8 mouse cellular contexts compared by ENCODE assay signal in the genomic region with DNA sequence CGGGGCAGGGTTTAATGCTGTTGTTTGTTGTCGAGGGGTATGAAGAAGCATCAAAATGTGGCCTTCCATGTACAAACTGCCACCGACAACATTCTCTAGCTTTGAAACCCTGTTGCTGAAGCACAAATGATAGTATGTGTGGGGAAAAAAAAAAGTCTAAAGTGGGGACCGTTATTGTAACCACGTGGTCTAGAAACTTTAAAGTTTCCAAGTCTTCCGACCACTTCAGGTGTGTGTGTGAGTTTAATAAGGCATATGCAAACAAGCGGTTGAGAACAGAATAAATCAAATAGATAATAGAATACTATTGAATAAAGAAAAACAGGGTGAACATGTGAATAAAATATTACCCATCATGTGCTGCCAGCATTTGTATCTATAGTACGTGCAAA. TPM values are rescaled to one million over a fixed set of nuclear protein-coding genes. Genes with fewer than 3 reads are reported as not detected.
DNase-seq lines count a peak whose midpoint lies in the region; ATAC-seq and TF ChIP-seq lines count a peak whose summit lies in the region.

No protein-coding gene starts in this region.

- ATAC-seq in forebrain, embryonic 14.5 days, result peak; percentile 2; the same call in 1 of the 2 replicates
- ATAC-seq in liver, embryonic 14.5 days (ENCODE audit: insufficient read depth), result no peak

- peak overlapping the region; percentile 98 for H3K4me3 ChIP-seq in gastrocnemius, adult 2 months
- peak overlapping the region; percentile 90 for H3K4me3 ChIP-seq in C2C12 (ENCODE audit: insufficient read depth, poor library complexity, severe bottlenecking)
- H3K4me3 ChIP-seq in forebrain, embryonic 14.5 days (ENCODE audit: low read depth, low read length), result peak overlapping the region; percentile 81
- peak overlapping the region; percentile 97 to 98 for H3K4me3 ChIP-seq in liver, embryonic 14.5 days (ENCODE audit: insufficient read depth in 1 of 2, low read depth in 2 of 2, low read length in 2 of 2)

- peak overlapping the region; percentile 93 for H3ac ChIP-seq in C2C12 (ENCODE audit: control insufficient read depth, insufficient read length, low read depth)

- peak overlapping the region; percentile 54 for H3K4me2 ChIP-seq in forebrain, embryonic 14.5 days (ENCODE audit: low read length)
- H3K4me2 ChIP-seq in liver, embryonic 14.5 days (ENCODE audit: low read depth), result peak overlapping the region; percentile 96

- DNase-seq in gastrocnemius, adult 2 months, result no peak
- no peak for DNase-seq in gastrocnemius, postnatal 4 days (ENCODE audit: low spot score in 2 of 2)
- no peak for DNase-seq in forebrain, embryonic 14.5 days (ENCODE audit: low spot score)
- DNase-seq in liver, embryonic 14.5 days (ENCODE audit: low read depth in 3 of 3, low spot score in 3 of 3), result no peak
- DNase-seq in adrenal gland, postnatal 10 days, result no peak
- no peak for DNase-seq in layer of hippocampus, adult 8-10 months (ENCODE audit: low spot score in 2 of 2)
- no peak for DNase-seq in cerebellum, postnatal 14 days

- peaks cover 14% of the 10 kb centered on the region for H3K79me3 ChIP-seq in C2C12 (ENCODE audit: low read depth)

- intact Hi-C loops in gastrocnemius, adult 2 months (cut with DNase I), result loop anchor here (5.0 kb wide), 2 partner anchors 46 to 194 kb away; a partner anchor contains a TSS

- no peaks in the 10 kb centered on the region for H3K9me3 ChIP-seq in forebrain, embryonic 14.5 days (replicated peaks; ENCODE audit: control insufficient read depth, low read length)
- no peaks in the 10 kb centered on the region for H3K9me3 ChIP-seq in liver, embryonic 14.5 days (ENCODE audit: control insufficient read depth, low read length)

- peak overlapping the region; percentile 94 for H3K27ac ChIP-seq in gastrocnemius, adult 2 months
- no peak overlapping the region; the same call in 1 of the 2 replicates for H3K27ac ChIP-seq in forebrain, embryonic 14.5 days (ENCODE audit: low read depth, low read length)
- H3K27ac ChIP-seq in liver, embryonic 14.5 days, result no peak overlapping the region

- TF ChIP-seq CTCF in gastrocnemius, adult 2 months (IDR thresholded peaks at IDR 0.05), result no peak
- TF ChIP-seq CTCF in C2C12 (IDR thresholded peaks at IDR 0.05; ENCODE audit: control insufficient read depth, insufficient read depth, insufficient read length), result no peak
- no peak for TF ChIP-seq CTCF in liver, embryonic 14.5 days (IDR thresholded peaks at IDR 0.05; ENCODE audit: low read depth)

- no peaks in the 10 kb centered on the region for H3K27me3 ChIP-seq in C2C12 (ENCODE audit: control insufficient read depth, insufficient read depth, insufficient read length)
- H3K27me3 ChIP-seq in forebrain, embryonic 14.5 days (replicated peaks; ENCODE audit: control insufficient read depth, insufficient read depth, low read length), result no peaks in the 10 kb centered on the region
- no peaks in the 10 kb centered on the region for H3K27me3 ChIP-seq in liver, embryonic 14.5 days (ENCODE audit: control insufficient read depth, insufficient read depth, low read length)

- whole genome bisulfite sequencing in forebrain, embryonic 14.5 days, result 16% methylated on average over 8 of the region's 8 CpGs
- WGBS in liver, embryonic 14.5 days (ENCODE audit: insufficient replicate concordance), result 35% methylated on average over 8 of the region's 8 CpGs

- H3K36me3 ChIP-seq in C2C12 (ENCODE audit: control insufficient read depth, insufficient read depth), result peaks cover 23% of the 10 kb centered on the region
- peaks cover 20% of the 10 kb centered on the region for H3K36me3 ChIP-seq in forebrain, embryonic 14.5 days (ENCODE audit: control insufficient read depth, insufficient read depth, low read length)
- no peaks in the 10 kb centered on the region; the same call in 1 of the 2 replicates for H3K36me3 ChIP-seq in liver, embryonic 14.5 days (replicated peaks; ENCODE audit: control insufficient read depth, insufficient read depth, low read depth)

- H3K4me1 ChIP-seq in forebrain, embryonic 14.5 days (ENCODE audit: control insufficient read depth, insufficient read depth, low read length), result peaks cover 8% of the 10 kb centered on the region
- H3K4me1 ChIP-seq in liver, embryonic 14.5 days (replicated peaks; ENCODE audit: control insufficient read depth in 2 of 2, insufficient read depth in 2 of 2, low read length in 1 of 2), result peaks cover 0 to 5% of the 10 kb centered on the region in 2 experiments; a peak in 2 of 4 replicates

- peak overlapping the region; percentile 85 for H3K9ac ChIP-seq in forebrain, embryonic 14.5 days (ENCODE audit: low read length)
- peak overlapping the region; percentile 80 for H3K9ac ChIP-seq in liver, embryonic 14.5 days (replicated peaks)

- peaks cover 31% of the 10 kb centered on the region for H3K79me2 ChIP-seq in C2C12 (ENCODE audit: control insufficient read depth, insufficient read depth)

- TF ChIP-seq EP300 in liver, embryonic 14.5 days (IDR thresholded peaks at IDR 0.05; ENCODE audit: low read depth), result no peak

TF ChIP-seq in C2C12, 6 proteins besides CTCF, POLR2A, EP300 and RAD21:
- no peak for TF ChIP-seq MYOG (IDR thresholded peaks at IDR 0.05; ENCODE audit: control insufficient read depth, extremely low read depth, insufficient read length)

RNA-seq across cellular contexts. Expression of a gene that starts 0.5 kb away (rescaled TPM):
- 1 to 10 TPM; 3.3 to 4.1 TPM for total RNA-seq in gastrocnemius, adult 2 months (2021)
- total RNA-seq in gastrocnemius, postnatal 4 days (2021), result 10 to 100 TPM in 1 of 2 experiments, 1 to 10 TPM in 1; 8.1 to 10.4 TPM
- polyA plus RNA-seq in C2C12 (2012; fragmentation: generic; extraction: Trizol), result 10.5 TPM
- 20.4 and 20.8 TPM in 2 replicates for polyA plus RNA-seq in forebrain, embryonic 14.5 days (2014; fragmentation: Nextera tagmentation; extraction: Ambion mirVana)
- polyA plus RNA-seq in liver, embryonic 14.5 days (2012; rRNA removed), result 5.6 TPM in 2 replicates
- polyA plus RNA-seq in liver, embryonic 14.5 days (2014; fragmentation: Nextera tagmentation; extraction: Ambion mirVana), result 5.9 and 7.2 TPM in 2 replicates
- total RNA-seq in adrenal gland, postnatal 10 days (2021), result 10 to 100 TPM; 10.3 to 12.6 TPM
- total RNA-seq in layer of hippocampus, adult 8-10 months (2022), result 10 to 100 TPM in 1 of 4 experiments, 1 to 10 TPM in 3; 7.4 to 11.2 (median 8.1) TPM

RNA-seq across cellular contexts. Expression of a gene that starts 1.7 kb away (rescaled TPM):
- 1 to 10 TPM; 1.3 to 1.4 TPM for total RNA-seq in gastrocnemius, adult 2 months (2021)
- total RNA-seq in gastrocnemius, postnatal 4 days (2021), result 1 to 10 TPM; 9.1 TPM
- polyA plus RNA-seq in C2C12 (2012; fragmentation: generic; extraction: Trizol), result 3.6 TPM
- 2.3 and 3.2 TPM in 2 replicates for polyA plus RNA-seq in forebrain, embryonic 14.5 days (2014; fragmentation: Nextera tagmentation; extraction: Ambion mirVana)
- 0.63 and 0.81 TPM in 2 replicates for polyA plus RNA-seq in liver, embryonic 14.5 days (2012; rRNA removed)
- 2.7 and 2.9 TPM in 2 replicates for polyA plus RNA-seq in liver, embryonic 14.5 days (2014; fragmentation: Nextera tagmentation; extraction: Ambion mirVana)
- 1 to 10 TPM; 7.1 to 7.5 TPM for total RNA-seq in adrenal gland, postnatal 10 days (2021)
- 1 to 10 TPM; 3.4 to 4.7 (median 3.8) TPM for total RNA-seq in layer of hippocampus, adult 8-10 months (2022)

RNA-seq across cellular contexts. Expression of a gene that starts 19.8 kb away (rescaled TPM):
- not detected for total RNA-seq in gastrocnemius, adult 2 months (2021)
- not detected for total RNA-seq in gastrocnemius, postnatal 4 days (2021)
- not detected for polyA plus RNA-seq in C2C12 (2012; fragmentation: generic; extraction: Trizol)
- not detected in 2 replicates for polyA plus RNA-seq in forebrain, embryonic 14.5 days (2014; fragmentation: Nextera tagmentation; extraction: Ambion mirVana)
- not detected in 2 replicates for polyA plus RNA-seq in liver, embryonic 14.5 days (2012; rRNA removed)
- polyA plus RNA-seq in liver, embryonic 14.5 days (2014; fragmentation: Nextera tagmentation; extraction: Ambion mirVana), result not detected in 2 replicates
- total RNA-seq in adrenal gland, postnatal 10 days (2021), result not detected
- not detected for total RNA-seq in layer of hippocampus, adult 8-10 months (2022)
